Mouse (Mus musculus) right cerebral cortex, postnatal 25 days (tissue): ENCODE measurements around the gene Cuzd1.

Experiments used
- DNase-seq: peaks from one replicate; pipeline ENCODE4 v3.0.0; 2022

Cuzd1 gene

DNA sequence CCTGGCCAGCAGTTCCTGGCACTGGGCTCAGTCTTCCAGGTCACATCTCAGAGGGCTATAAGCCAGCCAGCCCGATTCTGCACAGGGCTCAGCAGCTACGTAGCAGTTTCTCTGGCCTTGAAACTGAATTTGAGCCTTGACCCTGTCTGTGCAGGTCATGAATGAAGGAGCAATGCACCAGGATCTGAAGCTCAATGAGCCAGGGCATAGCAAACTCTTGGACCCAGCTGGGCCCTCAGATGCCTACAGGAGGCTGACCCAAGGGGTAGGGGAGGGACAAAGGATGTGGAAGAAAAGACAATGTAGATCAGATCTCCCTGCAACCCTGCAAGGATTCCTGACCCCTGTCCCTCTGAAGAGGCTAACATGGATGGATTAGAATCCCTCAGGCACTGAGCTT lies at the start of gene Cuzd1:
Gene Cuzd1 (minus strand): TSS at position 101 of the 400 bp plus-strand sequence.
- no peak for DNase-seq

DNA sequence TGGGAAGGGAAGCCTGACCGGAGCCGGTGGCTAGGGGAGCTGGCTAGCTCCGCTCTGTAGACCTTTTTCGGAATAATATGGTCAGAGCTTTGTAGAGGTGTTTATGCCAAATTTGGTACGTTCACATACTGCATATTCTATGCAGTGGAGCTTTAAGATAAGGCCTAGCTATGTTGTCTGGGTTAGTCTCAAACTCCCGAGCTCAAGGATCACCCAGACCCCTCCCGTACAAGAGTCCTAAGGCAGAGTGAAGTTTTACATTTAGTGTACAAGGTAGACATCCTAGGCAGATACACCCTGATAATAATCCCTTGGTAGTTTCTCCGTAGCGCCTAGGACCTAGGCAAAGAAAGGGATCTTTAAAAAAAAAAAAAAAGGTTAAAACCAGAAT lies 49.4 kb upstream of the Cuzd1 start:
- no peak for DNase-seq

- peak; percentile 92 for DNase-seq
Observed at GRCm38 (mm10) chr7:131370648-131371469, 48.8 kb upstream of the Cuzd1 start, which contains the start of gene Pstk. TSS of gene Pstk (plus strand) at chr7:131371141.

GRCm38 (mm10) chr7:131364131-131364530 lies 42.0 kb upstream of the Cuzd1 start:
- no peak for DNase-seq

DNA sequence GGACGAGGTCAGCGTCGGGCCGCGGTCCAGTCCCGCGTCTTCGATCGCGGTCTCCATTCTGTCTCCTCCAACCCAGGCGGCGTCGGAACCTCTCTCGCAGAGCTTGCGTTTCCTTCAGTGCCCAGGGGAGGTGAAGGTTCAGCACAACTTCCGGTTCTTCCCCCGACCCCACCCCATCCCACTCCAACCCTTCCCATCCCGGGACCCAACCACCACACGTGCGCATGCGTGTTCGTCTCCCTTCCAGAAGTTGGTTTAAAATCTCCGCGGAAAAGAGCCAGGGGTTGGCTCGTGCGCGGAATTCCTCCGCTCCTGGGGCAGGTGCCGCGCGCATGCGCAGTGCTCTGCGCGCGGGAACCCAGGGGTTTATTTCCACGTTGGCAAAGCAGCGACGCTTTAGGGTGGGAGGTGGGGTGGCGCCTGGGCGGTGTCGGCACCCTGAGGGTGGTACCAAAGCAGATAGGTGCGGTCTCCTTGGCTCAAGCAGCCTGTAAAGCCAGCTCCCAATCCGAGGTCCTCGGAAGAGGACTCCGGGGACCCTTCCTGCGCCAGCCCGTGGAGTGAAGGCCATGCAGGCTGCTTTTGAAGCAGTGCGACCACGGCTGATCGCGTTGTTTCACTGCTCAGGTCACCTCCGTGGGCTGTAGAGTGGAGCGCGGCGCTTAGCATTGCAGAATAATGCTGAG lies 40.7 kb upstream of the Cuzd1 start, which contains the start of gene 2310057M21Rik:
Gene 2310057M21Rik (minus strand): TSS at position 145 of the 686 bp plus-strand sequence.
- peak; percentile 91 for DNase-seq

- DNase-seq = no peak
Observed at GRCm38 (mm10) chr7:131362269-131362614, 40.1 kb upstream of the Cuzd1 start.

DNA sequence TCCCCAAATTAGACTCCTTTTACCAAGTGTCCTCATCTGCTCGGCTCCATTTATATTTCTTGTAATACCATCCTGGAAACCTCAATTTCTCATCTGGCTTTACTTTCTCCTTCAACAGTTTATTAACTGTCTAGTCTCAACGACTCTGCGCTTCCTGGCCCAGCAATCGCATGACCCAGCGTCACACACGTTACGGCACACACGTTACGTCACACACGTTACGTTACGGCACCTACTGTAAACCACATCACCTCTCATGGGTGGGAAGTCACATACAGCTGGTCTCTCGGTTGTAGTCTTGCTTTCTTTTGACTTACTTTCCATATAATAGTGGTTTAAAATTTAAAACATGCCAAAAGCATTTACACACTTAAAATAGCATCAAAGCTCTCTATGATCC lies 34.0 kb upstream of the Cuzd1 start:
- no peak for DNase-seq

GRCm38 (mm10) chr7:131345856-131346541 lies 23.9 kb upstream of the Cuzd1 start:
- no peak for DNase-seq

DNA sequence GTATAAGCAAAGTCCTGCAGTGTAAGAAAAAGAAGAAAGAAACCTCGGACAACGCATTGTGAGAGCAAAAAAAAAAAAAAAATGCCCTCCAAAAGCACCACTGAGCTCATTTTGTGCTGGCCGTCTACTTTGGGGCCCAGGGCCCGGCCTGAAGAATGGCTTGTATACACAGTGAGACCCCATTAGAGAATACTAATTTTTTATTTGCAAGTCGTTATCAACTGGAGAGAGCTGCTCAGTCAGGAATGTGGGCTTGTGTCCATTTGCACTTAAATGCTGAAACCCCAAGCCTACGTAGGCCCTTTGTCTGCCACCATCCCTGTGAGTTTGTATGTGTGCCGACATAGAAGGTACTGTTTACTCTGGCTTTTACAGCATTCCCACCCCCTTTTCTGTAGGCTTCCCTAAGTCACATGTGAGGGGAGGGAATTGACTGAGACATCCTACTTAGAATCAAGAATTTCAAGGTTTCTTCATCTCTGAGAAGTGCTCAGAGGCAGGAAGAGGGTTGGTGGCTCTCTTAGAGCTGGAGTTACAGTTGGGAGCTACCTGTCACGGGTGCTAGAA lies 15.5 kb upstream of the Cuzd1 start:
- DNase-seq = no peak

DNA sequence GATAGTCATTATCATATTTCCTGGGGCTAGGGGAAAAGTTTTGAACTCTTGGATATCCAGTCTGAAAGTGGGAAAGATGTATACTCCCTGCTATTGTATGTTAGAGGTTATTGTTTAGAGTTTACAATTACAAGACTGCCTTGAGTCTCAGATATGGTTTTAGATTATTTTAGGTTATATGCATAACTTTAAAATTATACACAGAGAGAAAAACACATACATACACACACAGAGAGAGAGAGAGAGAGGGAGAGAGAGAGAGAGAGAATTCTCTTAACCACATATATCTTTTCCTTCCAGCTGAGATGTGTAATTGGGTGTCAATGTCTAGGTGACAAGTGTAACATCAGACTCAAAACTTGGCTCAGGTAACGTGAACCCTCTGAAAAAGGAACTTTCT lies 11.5 kb upstream of the Cuzd1 start, which contains the start of gene Fam24a:
Gene Fam24a (plus strand): TSS at position 301 of the 400 bp plus-strand sequence.
- DNase-seq = no peak

- no peak for DNase-seq
Observed at GRCm38 (mm10) chr7:131331688-131332087, 9.6 kb upstream of the Cuzd1 start.

DNA sequence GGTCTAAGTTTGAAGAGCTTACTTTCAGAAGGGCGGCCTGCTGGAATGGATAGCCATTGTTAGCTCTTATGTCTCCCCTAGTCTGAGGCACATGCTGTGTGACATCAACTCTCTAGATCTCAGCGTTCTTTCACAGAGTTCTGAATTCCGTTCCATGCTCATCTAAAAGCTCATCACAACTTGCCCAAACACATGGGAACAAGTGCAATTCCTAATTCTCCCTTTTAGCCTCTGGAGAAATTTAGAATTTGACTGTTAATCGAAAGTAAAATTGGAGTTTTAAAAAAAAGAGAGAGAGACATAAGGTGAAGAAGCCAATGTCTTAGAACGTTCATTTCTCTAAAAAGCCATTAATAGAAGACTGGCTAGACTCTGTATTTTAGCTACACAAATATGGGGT lies 7.3 kb upstream of the Cuzd1 start, which contains the start of gene Fam24b:
Gene Fam24b (minus strand): TSS at position 101 of the 400 bp plus-strand sequence.
- no peak for DNase-seq

GRCm38 (mm10) chr7:131327054-131327453 lies 5.0 kb upstream of the Cuzd1 start:
- DNase-seq = no peak

GRCm38 (mm10) chr7:131318340-131318739 lies 3.8 kb downstream of the Cuzd1 start:
- no peak for DNase-seq

DNA sequence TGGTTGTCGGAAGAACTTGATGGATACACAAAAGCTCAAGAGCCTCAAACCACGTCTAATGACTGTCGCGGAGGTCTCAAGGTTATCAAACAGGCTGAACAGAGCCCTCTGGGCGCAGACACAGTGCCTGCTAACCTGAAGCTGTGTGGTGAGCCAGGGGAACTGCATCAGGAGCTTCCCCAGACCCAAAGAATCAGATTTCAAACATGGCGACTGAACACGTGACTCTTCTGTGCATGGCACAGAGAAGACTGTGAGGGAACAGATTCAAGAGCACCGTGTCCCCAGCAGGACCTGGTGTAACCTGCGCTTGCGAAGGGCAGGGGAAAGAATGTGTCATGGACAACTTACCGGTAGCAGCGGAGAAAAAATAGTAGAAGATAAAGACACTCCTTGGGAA lies 4.5 kb downstream of the Cuzd1 start:
- no peak for DNase-seq

- no peak for DNase-seq
Observed at GRCm38 (mm10) chr7:131314493-131314892, 7.6 kb downstream of the Cuzd1 start.

DNA sequence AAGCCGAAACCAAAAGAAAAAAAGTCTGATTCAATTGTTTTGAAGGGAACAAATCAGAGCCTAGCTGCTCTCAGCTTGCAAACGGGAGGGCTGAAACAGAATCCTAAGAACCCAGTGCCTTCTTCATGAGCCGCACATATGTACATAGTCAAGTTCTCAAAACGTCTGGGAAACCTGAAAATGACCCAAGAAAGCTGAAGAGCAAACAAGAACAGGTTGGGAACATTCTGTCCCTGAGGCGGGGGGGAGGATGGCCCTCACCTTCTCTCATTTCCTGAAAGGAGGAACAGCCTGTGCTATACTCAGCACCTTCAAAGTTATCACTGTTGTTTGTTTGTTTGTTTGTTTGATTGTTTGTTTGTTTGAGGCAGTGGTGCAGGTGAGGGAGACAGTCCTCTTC lies 15.4 kb downstream of the Cuzd1 start:
- DNase-seq = no peak

DNA sequence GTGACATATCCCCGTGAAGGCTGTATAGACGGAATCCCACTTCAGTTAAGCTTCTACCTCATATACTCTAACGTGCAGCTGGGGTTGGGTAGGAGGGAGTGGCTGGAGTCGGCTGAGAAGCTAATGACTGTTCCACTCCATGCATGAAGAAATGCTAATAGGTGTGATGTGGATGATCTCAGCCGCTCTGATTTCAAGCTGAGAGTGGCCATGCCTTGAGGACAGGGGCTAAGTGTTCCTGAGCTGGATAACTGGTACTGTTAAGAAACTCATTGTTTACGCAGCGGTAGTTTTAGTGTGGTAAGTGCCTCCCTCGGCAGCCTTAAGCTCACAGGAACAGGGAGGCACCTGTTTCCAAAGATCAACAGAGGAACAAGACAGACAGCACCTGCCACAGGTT lies 18.8 kb downstream of the Cuzd1 start:
- no peak for DNase-seq

DNA sequence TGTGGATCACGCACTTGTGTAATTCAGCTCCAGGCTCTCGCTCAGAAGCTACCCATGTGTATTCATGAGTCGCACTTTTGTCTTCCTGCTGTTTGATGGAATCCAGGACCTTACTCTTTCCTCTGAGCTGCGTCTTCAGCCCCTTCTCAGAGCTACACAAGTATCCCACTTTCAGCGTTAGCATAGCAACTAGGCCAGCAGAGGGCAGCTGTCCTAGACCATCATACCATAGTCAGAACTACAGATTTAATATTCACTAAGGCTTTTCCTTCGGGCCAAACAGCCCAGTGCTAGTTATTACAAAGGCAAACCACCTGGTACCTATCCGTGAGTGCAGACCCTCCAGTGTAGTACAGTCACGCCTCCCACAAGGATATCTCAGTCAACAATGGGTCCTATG lies 24.9 kb downstream of the Cuzd1 start:
- no peak for DNase-seq

DNA sequence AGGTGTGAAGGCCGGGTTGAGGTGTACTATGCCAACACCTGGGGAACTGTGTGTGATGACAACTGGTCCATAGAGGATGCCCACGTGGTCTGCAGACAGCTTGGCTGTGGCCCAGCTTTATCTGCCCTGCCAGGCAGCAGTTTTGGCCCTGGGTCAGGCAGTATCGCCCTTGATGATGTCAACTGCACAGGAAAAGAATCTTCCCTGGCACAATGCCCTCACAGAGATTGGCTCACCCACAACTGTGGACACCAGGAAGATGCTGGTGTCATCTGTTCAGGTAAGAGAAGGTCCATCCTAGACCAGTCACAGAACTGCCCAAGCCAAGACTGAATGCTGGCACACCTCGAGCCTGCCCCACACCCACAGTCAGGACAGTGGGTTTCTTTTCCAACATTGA lies 56.2 kb downstream of the Cuzd1 start:
- no peak for DNase-seq

DNA sequence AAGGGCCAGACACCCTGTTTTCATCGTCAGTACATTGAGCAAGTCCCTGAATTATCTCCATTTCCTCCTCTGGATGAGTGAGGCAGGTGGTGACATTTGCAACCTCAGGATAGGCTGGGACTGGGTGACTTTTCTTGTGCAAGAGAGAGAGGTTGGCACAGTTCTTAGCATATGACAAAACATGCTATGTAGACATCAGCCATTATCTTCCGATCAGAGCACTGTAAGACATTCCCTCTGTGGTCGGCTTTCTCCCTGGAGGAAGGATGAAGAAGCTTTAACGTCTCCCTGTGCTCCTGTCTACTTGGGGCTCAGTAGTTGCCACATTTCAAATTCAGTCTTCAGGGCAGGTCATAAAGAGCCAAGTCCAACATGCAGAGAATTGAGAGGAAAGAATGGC lies 57.8 kb downstream of the Cuzd1 start:
- no peak for DNase-seq

DNA sequence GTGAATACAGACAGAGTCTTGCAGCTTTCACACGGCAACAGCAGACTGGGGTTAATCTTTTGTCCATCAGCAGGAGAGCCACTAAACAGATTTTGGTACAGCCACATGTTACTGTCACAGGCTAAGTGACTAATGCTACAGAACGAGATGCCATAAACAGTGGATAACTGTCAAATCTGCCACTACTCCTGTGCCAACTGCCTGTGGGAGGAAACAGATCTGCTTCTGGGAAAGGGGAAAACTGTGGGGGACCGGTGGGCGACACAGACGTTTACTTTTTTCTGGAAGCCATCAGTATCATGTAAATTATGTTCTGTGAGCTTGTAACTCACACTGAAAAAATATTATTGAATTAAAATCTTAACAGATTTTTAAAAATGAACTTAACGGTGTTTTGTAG lies 61.1 kb downstream of the Cuzd1 start:
- peak; percentile 37 for DNase-seq
